Mouse (Mus musculus): ENCODE data around the gene Maip1.
A peak's percentile ranks its signal among the peaks of the same experiment; 100 is the strongest.

The Maip1 gene

DNA sequence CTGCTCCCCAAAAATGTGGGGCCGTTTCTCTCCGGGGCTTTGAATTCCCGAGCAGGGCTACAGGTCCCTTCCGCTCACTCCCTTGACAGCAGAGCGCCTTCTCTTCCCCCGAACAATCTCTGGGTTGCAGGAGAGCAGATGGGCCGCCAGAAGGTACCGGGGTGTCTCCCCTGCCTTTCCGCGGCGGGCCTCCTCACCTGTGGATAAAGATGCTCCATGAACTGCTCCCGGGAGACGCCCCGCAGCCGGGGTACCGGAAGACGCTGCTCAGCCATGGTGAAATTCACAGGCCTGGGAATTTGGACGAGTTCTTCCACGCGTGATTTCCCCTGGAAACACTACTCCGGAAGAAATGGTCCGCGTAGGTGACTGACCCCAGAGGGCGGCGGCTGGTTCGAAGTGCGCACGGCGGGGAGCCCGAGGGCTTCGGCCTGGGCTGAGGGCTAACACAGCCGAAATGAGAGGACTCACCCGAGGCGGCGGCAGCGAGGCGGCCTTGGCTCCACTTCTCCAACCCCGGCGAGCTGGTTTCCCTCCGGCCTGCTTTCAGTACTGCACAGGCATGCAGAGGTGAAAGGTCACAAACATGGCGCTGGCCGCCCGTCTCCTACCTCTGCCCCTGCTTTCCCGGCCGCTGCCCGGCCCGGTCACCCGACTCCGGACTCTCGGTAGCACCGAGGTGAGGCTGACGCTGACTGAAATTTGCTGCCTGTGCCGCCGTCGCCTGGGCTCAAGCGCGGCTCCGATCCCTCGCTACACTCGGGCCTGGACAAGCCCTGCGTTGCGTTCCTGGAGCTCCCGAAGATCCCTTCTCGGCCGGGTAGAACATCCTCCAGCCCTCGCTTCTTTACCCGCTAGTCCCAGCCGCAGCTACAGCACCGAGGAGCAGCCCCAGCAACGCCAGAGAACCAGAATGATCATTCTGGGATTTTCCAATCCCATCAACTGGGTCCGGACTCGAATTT, at the start of gene Maip1, which contains the start of gene Tyw5:
TSS of gene Maip1 (plus strand) at position 142 of the 965 bp plus-strand sequence.
TSS of gene Tyw5 (minus strand) at position 915 of the 965 bp plus-strand sequence.
- peak; percentile 71 to 85 for DNase-seq (ENCODE audit: low spot score in 2 of 2)

- DNase-seq (ENCODE audit: low spot score in 2 of 2) = no peak
Observed at GRCm38 (mm10) chr1:57358546-57358945, 47.6 kb upstream of the Maip1 start.

DNA sequence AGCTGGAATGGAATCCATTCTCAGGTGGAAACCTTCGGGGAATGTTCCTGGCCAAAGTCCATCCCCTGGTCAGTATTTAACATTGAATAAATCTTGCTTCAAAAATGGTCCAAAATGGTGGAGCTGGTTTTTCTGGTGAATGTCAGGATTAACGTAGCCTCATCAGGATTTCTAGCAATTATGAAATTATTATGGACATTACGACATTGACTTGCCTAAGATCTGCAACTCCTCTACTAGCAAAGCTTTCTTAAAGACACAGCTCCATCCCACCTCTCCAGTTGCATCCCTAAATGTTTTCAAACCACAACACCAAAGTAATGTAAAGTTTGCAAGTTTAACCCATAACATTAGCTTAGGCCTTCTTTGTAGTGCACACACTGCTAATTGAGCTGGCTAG, 38.7 kb upstream of the Maip1 start:
- DNase-seq (ENCODE audit: low spot score in 2 of 2) = no peak

DNA sequence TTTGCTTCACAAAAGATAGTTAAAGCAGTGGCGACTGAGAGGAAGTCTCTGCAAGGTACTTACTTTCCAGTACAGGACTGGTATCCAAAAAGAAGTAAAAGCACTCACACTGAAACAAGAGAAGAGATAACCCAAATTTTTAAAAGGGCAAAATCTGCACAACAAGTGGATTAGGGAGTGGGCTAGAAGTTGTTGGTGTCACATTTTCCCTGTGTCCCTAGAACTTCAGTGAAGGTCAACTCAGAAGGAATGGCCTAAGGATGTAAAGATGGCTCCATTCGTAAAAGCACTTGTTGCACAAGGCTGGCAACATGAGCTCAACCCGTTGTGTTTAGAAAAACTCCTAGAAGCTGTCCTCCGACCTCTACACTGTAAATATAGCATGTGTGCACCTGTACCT, 37.0 kb upstream of the Maip1 start:
- no peak for DNase-seq (ENCODE audit: low spot score in 2 of 2)

DNA sequence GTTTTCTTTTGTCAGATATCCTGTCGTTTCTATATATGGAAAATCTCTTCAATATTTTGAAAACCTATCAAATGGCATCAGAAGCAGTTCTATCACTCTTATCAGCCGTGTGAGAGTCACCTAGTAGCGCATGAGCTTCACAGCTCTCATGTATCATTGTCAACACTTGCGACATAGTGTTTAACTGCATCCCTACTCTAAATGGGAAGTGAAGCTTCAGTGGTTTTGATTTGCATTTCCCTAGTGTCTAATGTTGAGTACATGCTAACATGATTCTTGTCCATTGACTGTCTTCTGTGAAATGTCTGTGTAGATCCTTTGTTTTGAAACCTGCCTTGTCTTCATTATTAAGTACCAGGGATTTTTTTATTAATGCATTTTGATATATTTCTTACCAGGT, 35.7 kb upstream of the Maip1 start:
- no peak for DNase-seq (ENCODE audit: low spot score in 2 of 2)

- no peak for DNase-seq (ENCODE audit: low spot score in 2 of 2)
Observed at GRCm38 (mm10) chr1:57375276-57375675, 30.9 kb upstream of the Maip1 start.

DNA sequence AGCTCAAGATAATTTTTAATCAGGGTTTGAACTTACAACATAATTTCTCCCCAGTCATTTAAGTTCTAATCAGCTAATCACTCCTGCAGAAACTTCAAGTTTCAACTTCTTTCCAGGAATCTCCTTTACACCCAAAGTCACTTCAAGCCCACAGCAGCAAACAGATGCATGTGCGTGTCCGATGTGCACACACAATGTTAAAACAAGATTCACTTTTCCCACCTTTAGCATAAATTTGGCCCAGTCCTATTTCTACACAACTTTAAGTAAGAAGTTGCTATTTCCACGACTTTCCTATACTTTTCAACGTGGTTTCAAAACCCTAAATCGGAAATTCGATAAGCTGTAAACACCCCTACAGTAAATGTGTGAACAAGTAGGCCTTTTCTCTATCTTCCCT, 29.3 kb upstream of the Maip1 start:
- no peak for DNase-seq (ENCODE audit: low spot score in 2 of 2)

DNA sequence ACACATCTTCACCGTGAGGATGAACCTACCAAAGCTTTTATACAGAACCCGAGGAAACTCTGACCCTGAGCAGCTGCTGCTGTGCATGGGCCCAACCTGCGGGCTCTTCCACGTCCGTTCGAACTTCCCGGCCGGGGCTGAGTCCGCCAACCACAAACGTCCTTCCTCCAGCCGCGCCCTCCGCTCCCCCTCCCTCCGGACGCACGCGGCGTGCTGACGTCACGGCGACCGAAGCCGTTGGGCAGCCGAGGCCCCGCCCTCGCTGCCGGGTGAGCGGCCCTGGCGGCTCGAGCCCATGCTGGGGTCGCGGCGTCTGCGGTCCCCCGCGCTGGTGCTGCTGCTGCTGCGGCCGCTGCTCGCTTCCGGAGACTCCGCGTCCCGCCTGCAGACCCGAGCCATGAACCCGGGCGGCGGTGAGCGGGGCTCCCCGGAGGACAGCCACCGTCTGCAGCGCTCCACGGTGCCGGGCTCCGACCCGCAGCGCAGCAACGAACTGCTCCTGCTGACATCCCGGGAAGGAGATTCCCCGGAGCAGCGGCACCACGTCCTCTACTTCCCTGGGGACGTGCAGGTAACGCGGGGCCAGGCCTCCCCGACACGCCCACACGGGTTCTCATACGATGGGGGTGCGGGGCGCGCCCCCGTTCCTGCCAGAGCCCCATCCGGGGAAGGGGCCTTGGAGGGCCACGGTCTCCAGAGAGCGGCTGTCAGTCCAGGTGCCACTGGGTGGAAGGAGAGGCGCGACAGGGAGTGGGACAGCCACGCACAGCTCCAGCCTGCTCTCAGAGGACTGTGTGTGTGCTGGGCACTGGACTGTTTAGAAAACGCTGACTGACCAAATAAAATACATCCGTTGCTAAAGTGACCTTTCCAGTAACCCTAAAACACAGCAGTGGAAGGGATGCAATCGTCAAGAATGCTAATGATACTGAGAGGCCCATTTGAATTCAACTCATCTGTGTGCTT, 28.5 kb upstream of the Maip1 start, which contains the start of gene 1700066M21Rik:
TSS of gene 1700066M21Rik (plus strand) at position 245 of the 966 bp plus-strand sequence.
- DNase-seq (ENCODE audit: low spot score in 2 of 2) = peak; percentile 92 to 96

DNA sequence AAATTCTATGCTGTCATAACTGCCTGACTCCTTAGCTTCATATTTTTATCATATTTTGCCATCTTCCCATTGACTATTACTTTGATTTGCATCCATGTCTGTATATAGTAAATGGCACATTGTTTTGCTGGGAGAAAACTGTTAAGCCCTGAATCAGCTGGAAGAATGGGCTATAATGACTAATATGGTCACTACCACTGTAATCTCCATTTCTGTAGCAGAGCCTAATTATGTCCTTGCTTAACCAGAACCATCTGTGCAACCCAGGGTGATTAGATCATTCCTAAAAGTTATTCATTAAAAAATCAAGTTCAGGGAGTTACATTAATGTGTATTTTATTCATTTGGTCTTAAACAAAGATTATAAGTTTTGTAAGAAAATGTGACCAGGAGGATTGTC, 19.6 kb upstream of the Maip1 start:
- DNase-seq (ENCODE audit: low spot score in 2 of 2) = no peak

GRCm38 (mm10) chr1:57387876-57388275, 18.3 kb upstream of the Maip1 start:
- DNase-seq (ENCODE audit: low spot score in 2 of 2) = no peak

DNA sequence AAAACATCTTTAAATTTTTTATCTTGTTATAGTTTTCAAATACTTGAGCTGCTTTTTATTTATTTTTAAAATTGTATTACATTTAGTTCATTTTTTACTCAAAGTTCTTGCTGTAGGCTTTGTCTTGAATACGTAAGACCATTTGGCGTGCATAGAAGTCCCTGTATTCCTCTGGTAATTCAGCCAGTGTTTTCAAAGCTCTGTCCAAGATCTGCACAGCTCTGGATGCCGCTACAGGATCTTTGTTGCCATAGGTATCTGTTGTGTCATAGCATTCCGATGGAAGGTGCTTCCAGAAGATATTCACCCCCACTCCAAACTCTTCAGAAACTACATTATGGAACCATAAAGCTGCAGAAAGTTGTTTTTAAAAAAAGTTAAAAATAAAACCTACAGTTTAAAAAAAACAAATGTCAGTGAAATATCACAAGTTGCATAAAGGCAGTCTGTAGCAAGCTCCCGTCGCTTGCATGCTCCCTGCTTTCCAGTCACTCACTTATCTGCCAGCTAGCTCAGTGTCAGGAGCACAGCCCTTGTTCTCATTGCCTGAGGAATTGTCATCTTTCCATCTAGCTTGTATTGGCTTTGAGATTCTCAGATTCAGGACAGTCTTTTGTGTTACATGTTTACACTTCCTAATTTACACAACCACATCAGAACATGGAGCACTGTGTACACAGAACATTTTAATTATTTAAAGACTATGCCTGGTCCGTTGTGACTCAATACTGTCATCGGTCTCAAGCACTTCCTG, 17.5 kb upstream of the Maip1 start:
- no peak for DNase-seq (ENCODE audit: low spot score in 2 of 2)

- no peak for DNase-seq (ENCODE audit: low spot score in 2 of 2)
Observed at GRCm38 (mm10) chr1:57390993-57391790, 14.9 kb upstream of the Maip1 start.

DNA sequence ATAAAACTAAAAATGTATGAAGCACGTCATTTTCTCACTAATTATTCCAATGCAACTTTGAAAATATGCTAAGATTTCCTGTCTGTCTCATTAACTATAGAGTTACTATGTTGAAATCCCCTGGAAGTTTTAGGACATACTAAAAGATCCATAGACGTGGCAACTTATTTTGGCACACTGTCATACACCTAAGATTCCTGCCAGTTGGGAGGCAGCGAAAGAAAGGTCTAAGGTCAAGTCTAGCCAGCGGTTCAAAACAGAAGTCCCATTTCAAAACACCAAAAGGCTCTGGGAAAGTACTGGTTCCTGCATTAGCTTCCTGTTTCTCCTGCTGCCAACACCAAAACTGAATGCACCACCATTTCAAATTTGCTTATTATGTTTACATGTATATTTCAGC, 13.7 kb upstream of the Maip1 start:
- no peak for DNase-seq (ENCODE audit: low spot score in 2 of 2)

- DNase-seq (ENCODE audit: low spot score in 2 of 2) = no peak
Observed at GRCm38 (mm10) chr1:57394051-57394450, 12.1 kb upstream of the Maip1 start.

- no peak for DNase-seq (ENCODE audit: low spot score in 2 of 2)
Observed at GRCm38 (mm10) chr1:57400321-57400720, 5.8 kb upstream of the Maip1 start.

GRCm38 (mm10) chr1:57400877-57401276, 5.3 kb upstream of the Maip1 start:
- DNase-seq (ENCODE audit: low spot score in 2 of 2) = no peak

DNA sequence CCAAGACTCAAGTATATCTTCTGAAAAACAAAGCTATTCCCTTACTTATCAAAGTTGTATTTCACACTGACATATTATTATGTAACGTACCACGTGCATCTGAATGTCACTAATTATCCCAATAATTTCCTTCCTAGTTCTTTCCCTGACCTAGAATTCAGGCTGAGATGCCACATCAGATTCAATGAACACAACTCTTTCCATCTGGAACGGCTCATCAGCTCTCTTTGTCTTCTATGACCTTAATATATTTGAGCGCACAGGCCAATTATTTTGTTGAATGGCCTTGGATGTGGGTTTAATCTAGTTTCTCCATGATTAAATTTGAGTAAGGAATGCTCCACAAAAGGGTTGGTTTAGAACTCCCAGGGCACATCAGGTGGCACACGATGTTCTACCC, 4.0 kb upstream of the Maip1 start:
- DNase-seq (ENCODE audit: low spot score in 2 of 2) = no peak

DNA sequence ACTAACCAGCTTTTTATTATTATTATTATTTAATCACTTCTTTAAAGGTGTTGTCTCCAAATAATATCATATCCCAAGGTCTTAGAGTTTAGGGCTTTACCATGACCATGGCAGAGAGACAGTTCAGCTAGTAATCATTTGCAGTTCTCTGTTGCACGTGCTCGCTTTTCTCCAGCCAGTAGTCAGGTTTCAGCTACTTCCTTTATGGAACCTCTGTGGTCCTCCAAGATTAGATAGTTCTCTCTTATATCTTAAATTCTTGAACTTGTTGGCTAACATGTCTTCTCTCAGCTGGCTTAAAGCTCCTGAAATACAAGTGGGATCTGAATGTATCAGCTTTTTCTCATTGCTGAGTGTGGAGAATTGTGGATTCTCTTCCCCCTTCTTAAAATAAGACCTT, 2.9 kb downstream of the Maip1 start:
- DNase-seq (ENCODE audit: low spot score in 2 of 2) = no peak

GRCm38 (mm10) chr1:57413397-57413796, 7.3 kb downstream of the Maip1 start:
- no peak for DNase-seq (ENCODE audit: low spot score in 2 of 2)

- no peak for DNase-seq (ENCODE audit: low spot score in 2 of 2)
Observed at GRCm38 (mm10) chr1:57423696-57424095, 17.6 kb downstream of the Maip1 start.
